Mouse (Mus musculus) A20 (cell line): ENCODE measurements at regions not wholly inside any gene's neighbourhood (a gene's known extent, or its start where the extent isn't known, plus 50 kb on each side); places are given as distances from the start of the nearest gene placed in this dataset.

Experiments used
- DNase-seq: peaks from one replicate; pipeline ENCODE4 v3.0.0-alpha.2; 2011; ENCODE audit warnings: low read depth, low spot score

DNA sequence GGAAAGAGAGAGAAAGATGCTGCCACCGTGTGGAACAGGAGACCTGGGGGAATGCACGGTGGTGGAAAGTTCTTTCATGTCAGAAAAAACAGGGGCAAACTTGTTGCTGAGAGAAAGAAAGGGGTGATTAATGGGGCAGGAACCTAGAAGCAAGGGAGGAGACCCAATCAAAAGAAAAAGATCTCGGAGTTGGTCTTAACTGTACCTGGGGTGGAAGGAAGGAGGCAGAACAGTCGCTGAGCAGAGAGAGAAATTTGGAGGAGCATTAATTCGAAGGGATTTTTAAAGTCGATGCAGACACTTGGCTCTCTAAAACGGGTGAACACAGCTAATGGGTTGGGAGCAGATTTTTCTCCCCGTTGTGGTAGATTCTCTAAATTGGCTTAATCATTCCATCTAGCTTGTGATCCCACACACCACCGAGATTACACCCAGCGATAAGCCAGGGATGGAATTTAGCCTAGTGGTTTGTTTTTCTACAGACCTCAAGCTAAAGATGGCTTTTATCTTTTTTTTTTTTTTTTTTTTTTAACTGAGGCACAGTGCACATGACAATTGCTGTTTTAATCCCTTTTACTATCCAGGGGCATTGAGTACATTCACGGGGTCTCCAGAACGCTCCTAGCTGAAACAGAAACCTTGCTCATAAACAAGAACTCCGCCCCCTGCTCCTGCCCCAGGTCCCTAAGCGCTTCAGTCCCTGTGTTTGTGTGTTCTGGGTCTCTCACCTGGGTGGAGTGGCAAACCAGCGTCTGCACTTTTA is 73.1 kb upstream of the Cpm start:
- DNase-seq = peak; percentile 80

DNA sequence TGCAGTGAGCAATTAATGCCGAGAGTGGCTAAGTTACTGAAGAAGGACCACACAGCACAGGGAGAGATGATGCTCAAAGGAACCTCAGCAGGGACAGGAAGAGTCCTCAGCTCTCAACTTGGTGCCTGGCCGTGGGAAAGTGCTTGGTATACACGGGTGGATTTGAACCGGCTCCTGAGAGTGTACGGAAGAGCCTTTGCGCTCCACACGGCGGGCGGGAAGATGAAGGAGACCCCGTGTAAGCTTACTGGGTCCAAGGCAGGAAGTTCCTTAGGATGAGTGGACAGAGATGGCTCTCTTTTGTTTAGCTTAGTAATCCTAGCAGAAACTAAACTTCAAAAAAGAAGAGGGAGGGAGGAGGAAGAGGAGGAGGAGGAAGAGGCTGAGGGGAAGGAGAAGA is 73.8 kb upstream of the Cpm start:
- no peak for DNase-seq

DNA sequence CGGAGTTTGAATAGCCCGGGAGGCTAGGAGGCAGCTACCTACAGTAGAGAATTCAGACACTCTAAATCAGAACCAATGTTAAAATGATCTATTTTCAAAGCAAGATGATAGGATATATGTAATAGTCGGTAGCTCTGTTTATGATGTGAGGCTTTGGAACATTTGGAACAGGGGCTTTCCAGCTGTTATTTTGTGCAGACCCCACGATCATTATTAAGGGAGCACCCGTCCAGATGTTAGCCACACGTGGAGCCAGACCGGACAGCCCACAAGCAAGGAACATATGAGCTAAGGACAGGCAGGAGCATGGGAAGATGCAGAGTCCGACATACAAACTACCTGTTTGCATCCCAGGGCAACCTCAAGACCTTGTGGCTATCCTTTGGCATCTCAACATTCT is 74.3 kb upstream of the Cpm start:
- DNase-seq = no peak

DNA sequence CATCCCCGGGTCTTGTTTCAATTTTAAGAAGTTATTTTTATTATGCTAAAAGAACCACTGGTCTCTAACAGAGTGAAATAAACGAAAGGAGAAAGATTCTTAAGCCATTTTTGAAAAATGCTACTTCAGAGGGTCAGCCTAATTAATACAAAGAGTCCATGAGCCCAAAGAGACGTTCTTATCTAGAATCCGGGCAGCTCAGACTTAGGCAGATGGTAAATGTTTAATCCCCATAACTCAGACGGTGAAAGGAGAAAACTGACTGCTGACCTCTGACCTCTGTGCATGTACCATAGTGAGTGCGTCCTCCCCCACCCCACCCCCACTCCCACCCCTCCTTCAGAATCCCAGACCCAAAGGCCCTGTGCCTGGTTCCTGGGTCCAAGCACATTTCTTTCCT is 74.8 kb upstream of the Cpm start:
- DNase-seq = no peak

DNA sequence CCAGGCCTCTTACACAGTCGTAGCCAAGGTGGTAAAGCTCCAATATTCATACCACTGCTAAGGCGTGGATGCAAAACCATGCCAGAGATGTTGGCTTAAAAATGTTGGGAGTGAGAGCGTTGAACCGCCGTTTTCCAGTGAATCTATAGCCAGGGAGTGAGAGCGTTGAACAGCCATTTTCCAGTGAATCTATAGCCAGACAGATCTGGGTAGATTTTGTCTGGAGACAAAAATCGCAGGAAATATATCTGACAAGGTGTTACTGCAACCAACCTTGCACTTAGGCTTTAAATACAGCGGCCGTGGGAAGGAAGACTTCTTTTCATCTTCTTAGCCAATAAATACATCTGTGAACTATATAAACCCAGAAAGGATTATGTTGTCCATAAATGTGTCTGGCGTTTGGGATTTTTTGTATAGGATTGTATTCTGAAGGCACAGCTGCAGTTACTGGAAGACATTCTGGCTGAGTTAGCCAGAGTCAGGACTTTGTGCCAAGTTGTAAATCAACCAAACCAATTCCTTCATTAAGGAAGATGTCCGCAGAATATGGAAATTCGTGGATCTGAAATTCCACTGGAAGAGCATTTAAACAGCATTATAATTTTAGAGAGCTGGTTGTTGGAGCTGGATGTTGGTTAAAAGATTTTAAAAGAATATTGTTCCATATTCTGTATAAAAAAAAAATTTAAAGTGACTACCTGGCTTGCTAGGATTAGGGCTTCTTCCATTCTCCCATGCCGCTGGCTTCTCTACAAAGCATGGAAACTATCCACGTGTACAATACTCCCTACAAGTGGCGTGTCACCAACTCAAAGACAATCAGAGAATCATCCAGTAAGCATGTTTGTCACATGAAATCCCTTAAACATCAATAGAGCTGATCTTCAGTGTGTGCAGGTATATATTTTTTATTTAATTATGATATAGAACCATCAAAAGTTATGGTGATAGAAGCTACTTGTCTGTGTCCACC is 75.8 kb upstream of the Cpm start:
- DNase-seq = no peak

DNA sequence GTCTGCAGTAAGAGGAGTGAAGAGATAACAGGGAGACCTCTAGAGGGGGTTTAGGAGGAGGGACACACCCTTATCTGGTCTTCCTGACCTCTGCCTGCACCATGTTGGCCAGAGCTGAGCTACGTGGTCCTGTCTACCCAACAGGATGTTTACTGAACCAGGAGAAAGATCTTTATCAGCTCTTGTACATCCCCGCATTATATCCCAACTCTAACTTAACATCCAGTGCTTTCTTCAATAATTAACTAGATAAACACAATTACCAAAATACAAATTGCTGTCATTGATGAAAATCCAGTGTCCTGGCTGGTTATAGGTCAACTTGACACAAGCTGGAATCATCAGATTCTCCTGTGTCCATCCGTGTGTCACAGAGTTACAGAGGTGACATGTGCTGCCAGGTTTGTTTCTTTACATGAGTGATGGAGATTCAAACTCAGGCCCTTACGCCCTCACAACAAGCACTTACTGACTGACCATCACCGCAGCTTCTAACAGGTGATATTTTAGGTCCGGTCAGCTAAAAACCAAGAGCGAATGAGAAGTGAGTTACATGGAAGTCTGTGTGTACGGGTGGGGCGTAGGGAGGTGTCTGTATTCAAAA is 77.1 kb upstream of the Cpm start:
- DNase-seq = peak; percentile 35

- DNase-seq = no peak
Measured at GRCm38 (mm10) chr10:117551234-117552048, 77.9 kb upstream of the Cpm start.

DNA sequence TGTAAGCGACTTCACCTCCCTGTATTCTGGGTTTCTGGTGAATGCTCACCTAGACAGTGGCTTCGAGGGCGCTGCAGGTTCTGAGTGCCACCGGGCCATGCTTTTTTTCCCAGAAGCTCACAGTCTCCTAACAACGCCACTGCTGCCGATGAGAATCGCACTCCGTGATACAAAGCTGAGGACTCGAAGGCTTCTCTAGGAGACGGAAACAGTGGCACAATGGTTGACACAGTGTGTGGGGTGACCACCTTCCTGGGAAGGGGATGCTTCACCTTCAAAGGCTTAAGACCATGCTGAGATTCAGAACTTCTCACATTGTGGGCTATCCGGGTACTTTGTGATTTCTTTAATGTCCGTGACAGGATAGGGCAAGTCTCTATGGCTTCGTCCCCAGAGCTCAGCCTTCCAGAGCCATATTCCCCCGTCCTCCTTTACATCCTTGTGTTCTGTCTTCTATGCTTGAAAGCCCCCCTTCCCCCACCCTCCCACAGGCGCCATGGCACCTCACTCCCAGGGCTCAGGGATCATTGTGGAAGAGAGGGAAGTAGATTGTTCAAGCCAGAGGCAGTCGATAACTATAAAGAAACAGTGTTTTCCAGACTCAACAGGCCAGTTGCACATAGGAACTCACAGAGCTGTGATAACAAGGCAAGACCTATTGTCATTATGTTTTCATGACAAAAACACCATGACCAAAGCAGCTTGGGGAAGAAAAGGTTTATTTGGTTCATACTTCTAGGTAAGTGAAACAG is 79.3 kb upstream of the Cpm start:
- DNase-seq = no peak

DNA sequence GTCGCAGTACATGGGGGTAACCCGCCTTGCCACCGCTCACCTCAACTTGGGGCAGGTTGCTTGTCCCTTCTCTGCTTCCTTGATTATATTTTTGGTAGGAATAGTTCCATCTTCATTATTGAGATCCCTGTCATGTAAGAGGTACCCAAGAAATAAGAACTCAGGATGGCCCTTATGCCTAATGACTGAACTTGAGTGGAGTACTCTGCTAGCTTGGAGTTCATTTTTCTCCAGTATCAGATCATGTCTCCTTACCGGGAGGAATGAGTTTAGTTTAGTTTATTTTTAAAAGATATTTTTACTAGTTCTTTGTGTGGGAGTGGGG is 79.8 kb upstream of the Cpm start:
- no peak for DNase-seq

DNA sequence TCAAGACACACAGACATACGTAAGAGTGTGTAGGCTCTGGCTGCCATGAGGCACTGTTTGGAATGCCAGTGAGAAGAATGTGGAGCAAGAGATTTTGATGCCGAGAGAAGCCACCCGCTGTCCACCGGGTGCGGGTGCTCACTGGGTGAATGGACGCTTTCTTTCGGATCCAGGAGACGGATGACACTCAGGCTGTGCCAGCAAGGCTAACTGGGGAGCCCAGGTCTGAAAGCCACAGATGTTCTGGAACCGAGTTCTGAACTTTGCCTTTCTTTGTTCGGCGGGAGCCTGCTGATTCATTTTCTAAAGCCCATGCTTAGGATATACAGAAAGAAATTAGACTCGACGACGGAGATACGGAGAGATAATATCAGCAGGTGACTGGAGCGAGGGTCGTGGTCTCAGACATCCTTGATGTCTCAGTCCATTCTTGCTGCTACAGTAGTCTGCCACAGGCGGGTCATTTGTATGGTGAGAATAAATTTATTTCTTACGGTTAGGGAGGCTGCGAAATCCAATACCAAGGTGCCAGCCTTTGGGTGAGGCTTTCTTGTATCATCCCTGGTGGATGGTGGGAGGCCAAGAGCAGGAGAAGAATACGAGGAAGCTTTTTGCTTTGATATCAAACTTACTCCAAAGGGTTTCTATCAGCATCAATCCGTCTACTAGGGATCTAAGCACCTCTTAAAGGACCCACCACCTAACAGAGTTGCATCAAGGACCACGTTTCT is 80.4 kb upstream of the Cpm start:
- DNase-seq = no peak

DNA sequence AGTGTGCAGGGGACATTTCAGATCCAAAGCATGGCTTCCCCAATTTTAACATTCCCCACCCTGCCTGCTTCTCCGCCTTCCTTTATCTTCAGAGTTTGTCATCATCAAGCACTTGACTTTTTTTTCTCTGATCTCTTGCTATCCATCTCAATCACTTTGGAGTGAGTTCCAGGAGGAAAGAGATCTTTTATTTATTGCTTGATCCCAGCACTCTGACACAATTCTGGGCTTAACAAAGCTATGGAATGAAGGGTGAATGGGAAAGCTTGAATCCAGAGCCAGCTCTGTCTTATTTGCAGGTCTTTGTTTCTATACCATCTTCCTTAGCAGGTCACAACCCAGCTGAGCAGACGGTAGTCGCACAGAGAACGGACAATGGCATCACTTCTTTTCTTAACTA is 81.0 kb upstream of the Cpm start:
- no peak for DNase-seq

DNA sequence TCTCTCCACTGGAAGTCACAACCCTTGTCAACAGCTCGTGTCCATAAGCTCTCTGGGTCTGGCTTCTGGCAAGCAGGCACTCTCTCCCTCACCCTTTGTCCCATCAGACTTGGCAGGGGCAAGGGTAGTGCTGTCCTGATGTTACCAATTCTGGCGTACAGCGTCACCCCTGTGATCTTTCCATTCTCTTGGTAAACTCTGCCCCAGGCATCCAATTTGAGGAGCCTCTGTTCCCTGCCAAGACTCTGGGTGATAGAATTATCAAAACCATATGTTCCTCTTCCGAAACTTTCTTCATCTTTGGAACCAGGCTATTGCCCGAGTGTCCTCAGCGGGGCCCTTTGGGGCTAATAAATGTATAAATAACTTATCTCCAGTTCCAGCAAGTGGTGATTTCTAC is 82.0 kb upstream of the Cpm start:
- DNase-seq = no peak

DNA sequence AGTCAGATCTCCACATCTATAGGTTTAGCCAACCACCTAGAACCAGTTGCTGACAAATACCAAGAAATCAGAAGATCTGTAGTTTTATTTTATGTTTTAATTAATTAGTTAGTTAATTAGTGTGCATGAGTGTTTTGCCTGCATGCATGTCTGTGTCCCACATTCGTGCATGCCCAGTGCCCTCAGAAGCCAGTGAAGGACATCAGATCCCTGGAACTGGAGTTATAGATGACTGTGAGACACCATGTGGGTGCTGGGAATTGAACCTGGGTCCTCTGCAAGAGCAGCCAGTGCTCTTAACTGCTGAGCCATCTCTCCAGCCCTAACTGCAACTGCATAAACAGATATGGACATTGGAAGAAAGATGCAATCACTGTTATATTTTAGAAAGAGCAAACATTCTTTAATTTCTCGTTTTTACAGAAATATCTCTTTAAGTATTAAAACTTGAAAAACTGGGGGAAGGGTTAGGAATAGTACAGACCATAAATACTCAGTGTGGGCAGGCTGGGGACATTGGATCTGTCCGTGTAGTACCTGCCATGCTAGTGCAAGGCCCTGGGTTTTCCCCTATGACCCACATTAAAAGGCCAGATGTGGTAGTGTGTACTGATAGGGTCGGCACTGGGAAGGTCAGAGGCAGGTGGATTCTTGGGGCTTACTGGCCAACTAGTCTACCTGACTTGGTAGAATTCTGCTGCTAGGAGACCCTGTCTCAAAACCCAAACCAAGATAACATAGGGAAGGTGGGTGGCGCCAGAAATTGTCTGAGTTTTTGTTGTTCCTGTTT is 83.3 kb upstream of the Cpm start:
- DNase-seq = no peak

DNA sequence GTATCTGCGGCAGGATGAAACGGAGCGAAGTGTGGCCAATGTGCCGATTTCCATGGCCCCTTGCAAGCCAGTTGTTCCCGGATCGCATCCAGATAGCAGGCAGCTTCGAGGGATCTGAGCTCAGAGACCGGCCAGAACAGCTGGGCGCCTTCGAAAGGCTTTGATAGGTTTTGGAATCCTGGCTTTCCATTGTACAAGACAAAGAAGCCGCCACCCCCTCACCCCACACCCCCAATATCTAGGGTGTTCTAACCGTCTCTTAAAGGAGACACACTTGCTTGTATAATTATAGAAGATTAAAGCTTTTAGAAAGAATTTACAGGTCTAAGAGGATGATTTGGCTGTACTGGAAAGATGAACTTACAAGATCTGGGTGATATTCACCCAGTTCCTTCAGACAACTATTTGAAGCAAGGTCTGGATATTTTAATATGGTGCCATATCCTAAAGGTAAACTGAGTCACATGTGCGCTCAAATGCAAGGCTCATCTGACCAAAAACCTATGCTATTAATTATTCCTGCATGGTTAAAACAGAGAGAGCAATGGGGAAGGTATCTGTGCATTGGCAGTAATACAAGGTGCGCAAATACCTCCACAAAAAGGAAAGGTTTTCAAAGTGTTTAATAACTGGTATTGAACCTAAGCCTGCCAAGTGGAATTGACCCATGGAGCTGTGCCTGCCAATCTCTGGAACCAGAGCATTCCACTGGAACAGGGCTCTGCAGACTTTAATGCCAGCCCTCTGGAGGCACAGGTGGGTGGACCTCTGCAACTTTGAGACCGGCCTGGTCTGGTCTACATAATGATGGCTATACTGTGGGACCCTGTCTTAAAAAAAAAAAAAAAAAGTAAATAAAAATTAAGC is 84.4 kb upstream of the Cpm start:
- DNase-seq = no peak

DNA sequence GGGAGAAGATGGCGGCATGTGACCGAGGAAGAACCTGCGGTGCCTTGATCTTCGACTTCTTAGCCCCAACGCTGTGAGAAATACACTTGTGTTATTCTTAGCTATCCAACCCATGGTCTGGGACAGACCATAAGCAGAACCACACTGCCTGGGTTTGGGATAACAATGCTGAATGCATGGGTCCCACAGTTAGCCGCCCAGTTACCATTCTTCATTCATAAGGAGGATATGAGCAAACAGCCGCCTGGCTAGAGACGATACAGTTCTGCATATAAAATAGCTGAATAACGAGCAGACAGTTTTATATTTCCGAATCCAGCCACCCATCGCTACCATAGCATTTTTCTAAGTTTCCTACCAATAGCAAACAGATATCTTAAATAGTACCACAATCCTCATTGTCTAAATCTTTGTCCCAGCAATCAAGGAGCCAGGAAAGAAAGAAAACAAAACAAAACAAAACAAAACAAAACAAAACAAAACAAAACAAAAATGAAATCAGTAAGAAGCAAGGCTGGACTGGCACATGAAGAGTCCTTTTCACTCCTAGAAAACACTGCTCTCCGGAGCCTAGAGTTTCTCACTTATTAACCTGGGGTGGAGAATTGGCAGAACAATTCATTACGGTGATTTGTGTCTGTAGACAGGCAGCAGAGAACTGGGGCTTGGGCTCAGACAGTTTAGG is 85.2 kb upstream of the Cpm start:
- DNase-seq = no peak

- DNase-seq = no peak
Measured at GRCm38 (mm10) chr10:117543696-117543950, 85.7 kb upstream of the Cpm start.

GRCm38 (mm10) chr10:117542886-117543695 is 86.2 kb upstream of the Cpm start:
- no peak for DNase-seq
